In the genomic region with DNA sequence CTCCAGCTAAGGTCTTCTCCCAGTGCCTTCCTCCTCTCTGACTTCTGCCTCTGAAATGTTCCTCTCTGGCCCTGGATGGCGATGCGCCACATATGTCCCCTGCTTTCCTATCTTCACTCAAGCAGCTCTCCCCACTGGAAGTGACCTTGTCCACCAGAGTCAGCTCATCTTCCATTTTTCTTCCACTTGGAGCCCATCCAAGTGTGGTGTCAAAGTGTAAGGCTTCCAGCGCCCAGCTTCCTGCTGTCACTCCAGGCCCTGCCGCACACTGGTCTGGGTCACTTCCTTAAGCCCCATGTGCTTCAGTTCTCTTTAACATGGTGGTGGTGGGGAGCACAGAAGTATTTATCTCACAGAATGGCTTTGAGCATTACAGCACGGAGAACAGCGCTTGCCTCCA, we compare ENCODE assay signal across 9 mouse cellular contexts. TPM values are rescaled to one million over a fixed set of nuclear protein-coding genes. Genes with fewer than 3 reads are reported as not detected.
DNase-seq lines count a peak whose midpoint lies in the region; ATAC-seq and TF ChIP-seq lines count a peak whose summit lies in the region.
"Had no signal": no experiment of that assay in that cellular context is flagged by ENCODE, and none has a peak within 500 bp of the region (broad histone marks: within the 10 kb centered on the region; RNA-seq: fewer than 3 reads in every experiment).

No protein-coding gene starts in this region.

- TF ChIP-seq CTCF in hindbrain, postnatal 0 days (IDR thresholded peaks at IDR 0.05; ENCODE audit: low read depth), result no peak

- WGBS in hindbrain, embryonic 14.5 days, result 85% methylated on average over 6 of the region's 6 CpGs
- WGBS in hindbrain, postnatal 0 days, result 78% methylated on average over 6 of the region's 6 CpGs
- 63% methylated on average over 6 of the region's 6 CpGs for WGBS in liver, embryonic 11.5 days

- no peaks in the 10 kb centered on the region for H3K27me3 ChIP-seq in hindbrain, embryonic 14.5 days (ENCODE audit: control insufficient read depth, insufficient read depth, low read length)
- no peaks in the 10 kb centered on the region for H3K27me3 ChIP-seq in hindbrain, postnatal 0 days (ENCODE audit: insufficient read depth, low read length)
- no peaks in the 10 kb centered on the region for H3K27me3 ChIP-seq in liver, embryonic 11.5 days (replicated peaks; ENCODE audit: control insufficient read depth, insufficient read depth, low read length)

- H3K9me3 ChIP-seq in hindbrain, embryonic 14.5 days (ENCODE audit: control insufficient read depth, low read length), result no peaks in the 10 kb centered on the region
- no peaks in the 10 kb centered on the region for H3K9me3 ChIP-seq in hindbrain, postnatal 0 days (ENCODE audit: low read length)
- H3K9me3 ChIP-seq in liver, embryonic 11.5 days (ENCODE audit: control insufficient read depth, low read length), result no peaks in the 10 kb centered on the region
- H3K9me3 ChIP-seq: midbrain, embryonic 10.5 days had no signal

- no peak overlapping the region for H3K9ac ChIP-seq in hindbrain, embryonic 14.5 days
- no peak overlapping the region for H3K9ac ChIP-seq in hindbrain, postnatal 0 days (replicated peaks; ENCODE audit: low read length)
- H3K9ac ChIP-seq in liver, embryonic 11.5 days (ENCODE audit: low read depth, low read length), result no peak overlapping the region

- H3K4me3 ChIP-seq in hindbrain, embryonic 14.5 days (replicated peaks; ENCODE audit: low read length), result no peak overlapping the region
- H3K4me3 ChIP-seq in hindbrain, postnatal 0 days (ENCODE audit: low read length), result no peak overlapping the region
- H3K4me3 ChIP-seq in liver, embryonic 11.5 days (ENCODE audit: low read depth, low read length), result no peak overlapping the region
- H3K4me3 ChIP-seq: midbrain, embryonic 10.5 days had no signal

- H3K36me3 ChIP-seq in hindbrain, embryonic 14.5 days (replicated peaks; ENCODE audit: control insufficient read depth, insufficient read depth), result no peaks in the 10 kb centered on the region
- no peaks in the 10 kb centered on the region for H3K36me3 ChIP-seq in hindbrain, postnatal 0 days (ENCODE audit: insufficient read depth, low read length)
- H3K36me3 ChIP-seq in liver, embryonic 11.5 days (ENCODE audit: control insufficient read depth, insufficient read depth, low read length), result no peaks in the 10 kb centered on the region
- H3K36me3 ChIP-seq: midbrain, embryonic 10.5 days had no signal

- H3K27ac ChIP-seq in hindbrain, embryonic 14.5 days, result 0 out of 2 replicates have a peak overlapping the region, but pooled peaks have one; percentile 20
- no peak overlapping the region for H3K27ac ChIP-seq in hindbrain, postnatal 0 days
- H3K27ac ChIP-seq in liver, embryonic 11.5 days (ENCODE audit: low read depth, low read length), result no peak overlapping the region
- H3K27ac ChIP-seq: midbrain, embryonic 10.5 days had no signal

- no peak for ATAC-seq in hindbrain, embryonic 14.5 days (ENCODE audit: low FRiP score)
- no peak for ATAC-seq in hindbrain, postnatal 0 days
- ATAC-seq in liver, embryonic 11.5 days (replicated peaks; ENCODE audit: low FRiP score), result 0 out of 2 replicates have a peak, but pooled peaks have one; percentile 31
- ATAC-seq in megakaryocyte progenitor cell, adult 5-6 weeks (replicated peaks; ENCODE audit: poor library complexity), result peak; percentile 52; the same call in 1 of the 2 replicates

- H3K4me2 ChIP-seq in hindbrain, embryonic 14.5 days (replicated peaks), result no peak overlapping the region
- H3K4me2 ChIP-seq in hindbrain, postnatal 0 days (ENCODE audit: low read depth, low read length), result no peak overlapping the region
- H3K4me2 ChIP-seq in liver, embryonic 11.5 days, result no peak overlapping the region

- no peak for DNase-seq in hindbrain, embryonic 14.5 days (ENCODE audit: low spot score)
- no peak for DNase-seq in hindbrain, postnatal 0 days (ENCODE audit: low spot score)
- peak; percentile 48 for DNase-seq in heart, postnatal 4 days
- DNase-seq in liver, embryonic 11.5 days (ENCODE audit: low spot score), result no peak
- DNase-seq in right cerebral cortex, postnatal 10 days (ENCODE audit: low spot score in 2 of 2), result no peak
- no peak for DNase-seq in thymus, postnatal 4 days
- DNase-seq in thymus, postnatal 0 days (ENCODE audit: low spot score), result no peak

- no peaks in the 10 kb centered on the region for H3K4me1 ChIP-seq in hindbrain, embryonic 14.5 days (replicated peaks; ENCODE audit: control insufficient read depth, insufficient read depth, low read length)
- H3K4me1 ChIP-seq in hindbrain, postnatal 0 days (ENCODE audit: insufficient read depth, low read length), result no peaks in the 10 kb centered on the region
- peaks cover 5% of the 10 kb centered on the region for H3K4me1 ChIP-seq in liver, embryonic 11.5 days (replicated peaks; ENCODE audit: control insufficient read depth, insufficient read depth, low read length)
- H3K4me1 ChIP-seq: midbrain, embryonic 10.5 days had no signal

RNA-seq across cellular contexts. Expression of a gene that starts 16.4 kb away (rescaled TPM):
- 2.3 and 2.8 TPM in 2 replicates for polyA plus RNA-seq in hindbrain, embryonic 14.5 days (2014; fragmentation: Nextera tagmentation; extraction: Ambion mirVana)
- 1.9 and 2.8 TPM in 2 replicates for total RNA-seq in hindbrain, postnatal 0 days (2014; rRNA removed)
- polyA plus RNA-seq in hindbrain, postnatal 0 days (2015; fragmentation: Nextera tagmentation; extraction: Ambion mirVana), result 0.98 and 1.1 TPM in 2 replicates
- 10 to 100 TPM; 23.5 to 23.8 TPM for total RNA-seq in heart, postnatal 4 days (2021)
- polyA plus RNA-seq in liver, embryonic 11.5 days (2014; fragmentation: Nextera tagmentation; extraction: Ambion mirVana), result 3.2 and 3.9 TPM in 2 replicates
- total RNA-seq in megakaryocyte progenitor cell, adult 5-6 weeks (2015), result 0.12 TPM in 1 of 2 replicates, not detected in the other
- not detected in 2 replicates for total RNA-seq in megakaryocyte progenitor cell, adult 5-6 weeks (2017)
- polyA plus RNA-seq in thymus, postnatal 0 days (2015; fragmentation: Nextera tagmentation; extraction: Ambion mirVana), result 1.0 and 1.1 TPM in 2 replicates

Comparison
In these comparisons a context has a peak if more than half of its experiments do, and no peak if none do; other contexts are left out.
1. ATAC-seq: peak in liver, embryonic 11.5 days (single experiment) and megakaryocyte progenitor cell, adult 5-6 weeks (single experiment); none in hindbrain, embryonic 14.5 days (single experiment) and hindbrain, postnatal 0 days (single experiment).